Mouse (Mus musculus): ENCODE data around the gene Il11ra1.

Gene Il11ra1

DNA sequence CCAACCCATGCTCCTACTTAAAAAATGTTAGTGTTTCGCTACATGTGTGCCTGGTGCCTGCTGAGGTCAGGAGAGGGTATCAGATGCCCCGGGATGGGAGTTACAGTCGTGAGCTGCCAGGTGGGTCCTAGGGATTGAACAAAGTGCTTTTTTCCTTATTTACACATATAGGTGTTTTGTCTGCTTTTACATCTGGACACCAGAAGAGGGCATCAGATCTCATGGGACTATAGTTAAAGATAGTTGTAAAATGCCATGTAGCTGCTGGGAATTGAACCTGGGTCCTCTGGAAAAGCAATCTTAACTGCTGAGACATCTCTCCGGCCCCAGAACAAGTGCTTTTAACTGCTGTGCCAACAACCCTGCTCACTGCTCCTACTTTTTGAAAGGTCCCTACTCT lies 10.4 kb downstream of the Il11ra1 start:
- DNase-seq (ENCODE audit: low spot score): no peak

DNA sequence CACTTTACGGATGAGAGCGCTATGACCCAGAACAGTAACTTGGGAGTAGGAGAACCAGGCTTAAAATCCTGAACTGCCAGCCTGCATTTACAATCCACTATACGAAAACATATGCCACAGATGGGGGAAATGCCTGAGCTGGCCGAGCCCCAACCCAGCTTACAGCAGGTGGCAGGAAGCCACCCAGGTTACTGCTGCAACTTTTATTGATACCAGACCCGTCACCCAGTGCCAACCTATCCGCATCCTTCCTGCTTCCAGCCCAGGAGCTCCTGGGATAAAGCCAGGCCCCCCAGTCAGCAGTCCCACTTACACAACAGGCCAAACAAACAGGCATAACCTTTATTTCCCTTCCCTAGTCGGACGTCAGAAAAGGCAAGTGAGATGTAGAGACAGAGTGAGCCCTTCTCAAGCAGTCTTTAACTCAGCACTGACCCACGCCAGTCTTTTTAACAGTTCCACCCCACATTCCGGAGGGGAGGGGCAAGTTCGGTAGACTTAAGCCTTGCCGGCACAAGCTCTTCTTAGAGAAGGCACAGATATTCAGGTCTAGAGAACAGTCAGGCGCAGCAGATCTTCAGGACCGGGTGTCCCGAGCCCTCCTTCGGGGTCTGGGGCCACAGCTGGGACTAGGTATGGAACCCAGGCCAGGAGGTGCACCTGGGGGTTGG lies 12.1 kb downstream of the Il11ra1 start:
- no peak for DNase-seq (ENCODE audit: low spot score)

DNA sequence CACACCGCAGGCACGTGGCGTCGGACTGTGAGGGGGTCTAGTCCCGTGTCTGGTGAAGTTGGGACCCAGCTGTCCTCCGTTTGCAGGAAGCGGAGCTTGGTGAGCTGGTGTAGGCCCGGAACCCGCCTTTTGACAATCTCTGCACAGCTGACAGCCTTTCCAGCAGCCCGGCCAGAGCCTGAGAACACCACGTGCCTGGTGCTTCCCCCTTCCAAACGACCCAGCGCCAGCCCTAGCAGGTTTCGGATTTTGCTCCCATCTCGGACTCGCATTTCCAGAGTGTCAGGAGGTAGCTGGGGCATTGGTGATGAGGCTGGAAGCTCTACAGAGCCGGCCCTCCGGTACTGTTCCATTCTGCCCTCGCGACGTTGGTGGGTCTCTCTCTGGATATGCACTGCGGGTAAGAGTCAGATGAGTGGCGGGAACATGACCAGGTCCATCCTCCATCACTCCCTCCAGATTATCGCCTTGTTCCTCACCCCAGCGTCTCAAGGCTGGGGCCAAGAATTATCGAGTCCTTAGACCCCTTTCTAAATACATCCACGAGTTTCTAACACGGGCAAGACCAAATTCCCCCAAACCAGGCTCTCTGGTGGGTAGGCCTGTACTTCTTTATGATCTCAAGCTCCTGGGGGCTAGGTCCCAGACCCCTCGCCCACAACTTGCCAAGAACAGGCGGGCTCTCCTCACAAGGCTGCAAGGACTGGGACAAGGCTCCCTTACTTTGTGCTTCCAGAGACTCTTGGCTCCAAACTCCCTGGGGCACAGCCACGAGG lies 12.8 kb downstream of the Il11ra1 start:
- DNase-seq (ENCODE audit: low spot score): no peak

DNA sequence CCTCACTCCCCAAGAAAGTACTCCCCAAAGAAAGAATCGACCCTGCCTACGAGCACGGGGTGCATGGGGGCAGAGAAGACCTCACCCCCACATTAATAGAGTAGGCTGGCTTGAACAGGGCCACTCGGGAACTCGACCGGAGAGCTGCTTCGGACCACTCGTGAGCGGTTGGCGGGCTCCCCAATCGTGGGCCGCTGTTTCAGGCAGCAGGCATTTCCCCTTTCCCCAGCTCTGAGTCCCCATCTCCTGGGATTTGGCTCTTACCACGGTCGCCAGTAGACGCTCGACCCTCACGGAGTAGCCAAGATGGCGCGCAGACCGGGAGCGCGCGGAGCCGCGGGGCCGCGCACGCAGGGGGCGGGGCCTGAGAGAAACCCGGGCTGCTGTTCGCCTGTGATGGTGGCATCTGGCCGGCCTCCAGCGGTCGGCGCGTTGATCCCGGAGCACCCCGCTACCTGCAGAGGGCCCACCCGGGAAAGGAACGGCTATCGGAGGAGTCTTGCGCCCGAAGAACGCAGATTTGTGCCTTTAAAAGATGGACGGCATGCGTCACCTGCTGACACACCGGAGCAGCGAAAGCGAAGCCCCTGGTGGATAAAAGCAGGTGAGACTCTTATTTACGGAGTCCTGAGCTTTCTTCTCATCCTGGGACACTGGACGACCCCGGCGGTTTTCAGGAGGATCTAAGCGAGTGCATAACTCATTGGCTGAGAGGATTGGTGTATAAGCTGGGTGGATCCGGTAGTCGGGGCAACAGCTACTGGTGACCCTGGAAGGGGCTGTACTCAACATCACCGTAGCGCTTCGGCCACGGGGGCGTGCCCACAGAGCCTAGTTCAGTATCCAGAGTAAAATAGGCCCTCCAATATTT lies 13.6 kb downstream of the Il11ra1 start, which contains the start of gene Rpp25l:
Rpp25l (minus strand) TSS at position 338 of the 871 bp plus-strand sequence.
- DNase-seq (ENCODE audit: low spot score): peak; percentile 81

DNA sequence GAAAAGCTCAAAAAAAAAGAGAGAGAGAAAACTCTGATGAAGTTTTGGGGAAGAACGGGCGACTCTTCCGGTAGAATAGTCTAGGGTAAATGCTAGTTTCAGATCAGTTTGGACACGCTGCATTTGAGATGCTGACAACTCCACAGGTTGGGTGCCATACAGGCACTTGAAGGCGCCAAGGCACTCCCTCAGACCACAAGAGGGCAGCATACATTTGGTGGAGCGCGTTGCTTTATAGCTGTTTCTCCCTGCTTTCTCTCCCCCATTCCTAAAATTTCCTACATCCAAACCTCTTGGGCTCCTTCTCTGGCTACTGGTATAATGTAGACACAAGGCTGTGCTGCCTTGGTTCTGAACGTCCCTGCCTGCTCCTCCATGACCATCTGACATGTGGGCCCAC lies 14.5 kb downstream of the Il11ra1 start:
- peak; percentile 73 for DNase-seq (ENCODE audit: low spot score)

DNA sequence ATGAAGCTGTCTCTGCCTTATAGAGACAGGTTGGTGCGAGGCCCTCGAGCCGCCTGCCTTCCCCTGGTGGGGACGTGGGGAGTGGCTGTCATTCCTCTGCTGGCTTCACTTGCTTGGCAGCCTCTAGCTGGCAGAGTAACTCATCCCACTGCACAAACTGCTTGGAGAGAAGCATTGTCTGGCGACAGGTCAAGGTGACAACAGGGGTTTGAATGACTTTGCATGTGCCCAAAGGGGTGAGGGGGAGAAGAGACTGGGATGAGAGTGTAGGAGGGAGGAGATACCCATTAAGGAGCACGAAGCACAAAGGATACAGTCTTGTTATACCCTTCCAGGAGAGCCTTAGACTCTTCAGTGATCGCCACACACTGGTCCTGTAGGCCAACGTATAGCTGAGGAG lies 15.3 kb downstream of the Il11ra1 start:
- no peak for DNase-seq (ENCODE audit: low spot score)

DNA sequence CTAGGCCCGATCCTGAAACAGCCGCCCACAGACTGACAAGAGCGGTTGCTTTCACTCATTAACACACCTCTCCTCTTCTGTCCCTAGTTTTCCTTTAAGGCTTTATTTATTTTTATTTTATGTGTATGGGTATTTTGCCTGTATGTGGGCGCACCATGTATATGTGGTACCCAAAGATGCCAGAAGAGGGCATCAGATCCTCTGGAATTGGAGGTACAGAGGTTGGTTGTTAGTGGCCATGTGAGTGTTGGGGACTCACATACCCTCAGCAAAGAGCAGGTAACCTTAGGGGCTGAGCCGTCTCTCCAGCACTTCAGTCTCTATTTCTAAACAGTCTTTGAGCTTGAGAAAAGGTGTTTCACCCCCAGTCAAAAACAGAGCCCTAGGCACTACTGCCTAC lies 15.8 kb downstream of the Il11ra1 start:
- DNase-seq (ENCODE audit: low spot score): no peak

DNA sequence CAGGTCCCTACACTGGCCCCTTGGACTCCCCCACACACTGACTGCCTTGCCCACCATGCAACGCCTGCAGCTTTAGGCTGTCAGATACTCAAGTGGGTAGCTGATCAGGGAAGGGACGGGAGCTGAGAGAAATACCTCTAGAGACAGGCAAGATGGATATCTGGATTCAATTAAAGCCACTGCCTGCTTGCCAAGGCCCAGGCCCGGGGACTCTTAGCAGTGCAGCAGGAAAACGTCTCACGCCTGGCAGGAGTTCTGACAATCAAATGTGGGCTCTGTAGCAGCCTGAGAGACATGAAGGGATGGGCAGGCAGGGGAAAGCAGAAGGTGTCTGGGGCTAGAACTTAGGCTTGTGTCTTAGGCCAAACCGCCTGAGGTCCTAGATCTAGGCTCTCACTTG lies 17.0 kb downstream of the Il11ra1 start:
- no peak for DNase-seq (ENCODE audit: low spot score)

DNA sequence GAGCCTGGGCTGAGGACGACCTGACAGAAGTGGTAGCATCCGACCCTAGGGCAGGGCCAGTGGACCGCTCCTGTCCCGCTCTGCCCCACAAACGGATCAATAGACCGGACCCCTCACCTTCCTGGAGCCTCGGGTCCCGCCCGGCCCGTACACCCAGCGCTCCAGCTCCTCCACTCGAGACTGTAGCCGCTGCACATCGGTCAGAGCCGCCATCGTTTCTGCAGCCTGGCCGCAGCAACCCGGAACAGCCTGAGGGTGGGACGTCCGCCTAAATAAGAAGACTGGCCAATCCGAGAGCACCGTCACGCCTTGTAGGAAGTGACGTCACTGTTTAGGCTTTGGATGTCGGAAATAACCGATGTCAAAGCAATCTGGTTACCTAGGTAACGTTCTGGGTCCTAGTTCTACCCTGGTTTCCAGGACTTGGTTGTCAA lies 23.1 kb downstream of the Il11ra1 start, which contains the start of gene Dctn3:
Dctn3 (minus strand) TSS at position 253 of the 434 bp plus-strand sequence.
- peak; percentile 95 for DNase-seq (ENCODE audit: low spot score)

DNA sequence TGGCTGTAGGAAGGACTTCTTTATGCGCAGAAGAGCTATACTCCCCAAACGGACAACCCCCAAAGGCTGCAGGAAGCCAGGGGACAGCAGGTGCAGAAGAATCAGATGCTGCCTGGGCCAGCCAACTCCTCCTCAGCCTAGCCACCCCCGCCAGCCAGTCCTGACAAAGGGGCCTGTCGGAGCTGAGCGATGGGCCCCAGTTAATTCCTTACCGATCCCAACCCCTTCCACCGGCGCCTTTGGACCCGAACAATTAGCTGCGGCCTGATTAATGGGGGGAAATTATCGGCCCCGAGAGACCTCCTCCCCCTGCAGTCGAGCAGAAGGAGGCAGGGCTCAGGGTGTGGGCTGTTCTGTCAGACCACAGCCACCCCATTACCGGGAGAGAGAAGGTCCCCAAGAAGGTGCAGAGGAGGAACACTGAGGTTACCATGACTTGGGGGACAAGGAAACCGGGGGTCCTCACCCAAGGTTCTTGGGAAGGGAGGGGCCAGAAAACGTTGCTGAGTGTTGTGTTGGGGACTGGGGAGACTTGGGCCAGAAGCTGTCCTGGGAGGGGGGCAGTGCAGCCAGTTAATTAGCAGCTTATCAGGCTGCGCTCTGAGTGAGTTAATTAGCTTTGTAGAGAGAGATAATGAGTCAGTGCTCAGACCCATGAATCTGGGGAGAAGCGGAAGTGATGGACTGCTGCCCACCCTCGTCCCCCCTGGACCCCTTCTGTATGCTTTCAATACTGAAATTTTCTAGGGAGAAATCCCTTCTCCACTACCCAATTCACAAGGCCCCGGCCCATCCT lies 27.2 kb downstream of the Il11ra1 start:
- DNase-seq (ENCODE audit: low spot score): no peak

DNA sequence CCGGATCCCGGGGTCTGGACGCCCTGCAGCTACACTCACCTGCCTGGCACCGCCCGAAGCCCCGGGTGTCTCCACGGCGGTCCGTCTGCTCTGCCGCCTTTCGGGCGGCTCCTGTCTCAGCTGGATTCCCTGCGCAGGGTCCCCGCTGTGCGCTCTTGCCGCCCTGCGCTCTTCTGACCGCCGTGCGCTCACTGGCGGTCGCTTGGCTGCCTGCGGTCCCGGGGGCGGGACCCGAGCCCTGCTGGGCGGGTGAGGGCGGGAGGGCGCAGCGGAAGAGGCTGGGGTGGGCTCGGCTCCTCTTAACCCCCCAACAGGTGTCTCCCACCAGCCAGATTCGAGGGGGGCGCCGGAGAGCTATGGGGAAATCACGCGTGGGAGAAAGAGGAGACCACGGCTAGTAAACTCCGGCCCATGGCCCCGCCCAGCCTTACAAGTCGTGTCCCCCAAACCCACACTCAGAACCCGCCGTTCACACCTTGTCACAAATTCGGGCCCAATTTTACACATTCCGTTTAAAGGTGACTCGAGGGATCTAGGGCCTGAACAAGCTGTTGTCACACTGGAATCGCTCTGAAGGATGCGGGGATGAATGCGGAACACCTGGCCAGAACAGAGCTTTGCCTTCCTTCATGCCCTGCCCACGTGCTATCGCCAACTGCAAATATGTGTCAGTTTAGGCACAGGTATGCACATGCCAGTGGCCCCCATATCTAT lies 31.4 kb downstream of the Il11ra1 start, which contains the start of gene Arid3c:
Arid3c (minus strand) TSS at position 91 of the 714 bp plus-strand sequence.
- no peak for DNase-seq (ENCODE audit: low spot score)

DNA sequence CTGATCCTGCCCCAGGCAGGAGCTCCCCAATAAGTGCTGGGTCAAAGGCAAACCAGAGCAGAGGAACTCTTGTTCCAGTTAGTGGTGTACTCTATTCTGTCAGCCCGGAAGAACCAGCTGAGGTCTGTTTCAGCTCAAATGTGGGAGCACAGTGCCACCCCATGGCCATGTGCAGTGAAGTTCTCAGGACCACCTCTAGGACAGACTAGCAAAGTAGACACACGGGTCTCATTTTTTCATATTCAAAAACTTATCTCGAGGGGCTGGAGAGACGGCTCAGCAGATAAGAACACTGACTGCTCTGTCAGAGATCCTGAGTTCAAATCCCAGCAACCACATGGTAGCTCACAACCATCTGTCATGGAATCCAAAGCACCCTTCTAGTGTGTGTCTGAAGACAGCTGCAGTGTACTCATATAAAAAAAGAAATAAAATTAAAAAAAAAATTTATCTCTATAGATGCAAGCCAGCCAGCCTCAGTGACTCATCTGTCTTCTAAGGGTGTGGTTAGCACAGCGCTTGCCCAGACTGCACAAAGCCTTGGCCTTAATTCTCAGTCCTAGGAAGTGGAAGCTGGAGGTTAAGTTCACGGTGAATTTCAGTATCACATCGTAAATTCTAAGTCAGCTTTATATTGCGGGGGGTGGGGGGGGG lies 37.9 kb downstream of the Il11ra1 start:
- DNase-seq (ENCODE audit: low spot score): peak; percentile 78

DNA sequence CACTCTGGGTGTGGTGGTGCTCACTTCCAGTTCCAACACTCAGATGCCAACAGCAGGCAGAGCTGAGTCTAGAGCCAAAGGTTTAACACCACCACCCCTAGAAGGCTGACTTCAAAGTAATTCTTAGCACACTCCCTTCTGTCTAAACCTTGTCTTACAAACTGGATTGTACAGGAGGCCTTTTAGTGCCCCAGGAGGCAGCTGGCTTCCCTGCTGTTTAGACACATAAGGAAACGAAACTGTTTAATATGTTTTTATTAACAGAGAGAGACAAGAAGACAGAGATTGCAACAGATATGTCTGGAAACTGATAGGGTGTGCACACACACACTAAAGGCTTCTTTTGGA lies 38.4 kb downstream of the Il11ra1 start:
- no peak for DNase-seq (ENCODE audit: low spot score)

DNA sequence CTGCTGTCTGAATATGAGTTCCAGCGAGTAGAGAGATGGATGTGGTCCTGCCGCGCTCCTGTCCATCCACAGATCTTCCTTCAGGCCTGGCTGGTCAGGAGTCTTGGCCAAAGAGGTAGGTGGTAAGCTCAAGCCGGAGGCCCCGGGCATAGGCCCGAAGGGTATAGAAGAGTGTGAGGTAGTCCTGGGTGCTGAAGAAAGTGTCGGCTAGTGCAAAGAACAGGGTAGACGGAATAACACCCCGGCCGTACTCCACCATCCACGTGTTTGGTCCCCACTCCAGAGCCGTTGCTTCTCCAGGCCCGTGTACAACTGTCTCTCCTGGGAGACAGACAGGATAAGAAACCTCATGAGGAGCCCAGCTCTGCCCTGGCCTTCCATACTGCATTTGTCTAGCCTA lies 39.5 kb downstream of the Il11ra1 start:
- DNase-seq (ENCODE audit: low spot score): no peak

DNA sequence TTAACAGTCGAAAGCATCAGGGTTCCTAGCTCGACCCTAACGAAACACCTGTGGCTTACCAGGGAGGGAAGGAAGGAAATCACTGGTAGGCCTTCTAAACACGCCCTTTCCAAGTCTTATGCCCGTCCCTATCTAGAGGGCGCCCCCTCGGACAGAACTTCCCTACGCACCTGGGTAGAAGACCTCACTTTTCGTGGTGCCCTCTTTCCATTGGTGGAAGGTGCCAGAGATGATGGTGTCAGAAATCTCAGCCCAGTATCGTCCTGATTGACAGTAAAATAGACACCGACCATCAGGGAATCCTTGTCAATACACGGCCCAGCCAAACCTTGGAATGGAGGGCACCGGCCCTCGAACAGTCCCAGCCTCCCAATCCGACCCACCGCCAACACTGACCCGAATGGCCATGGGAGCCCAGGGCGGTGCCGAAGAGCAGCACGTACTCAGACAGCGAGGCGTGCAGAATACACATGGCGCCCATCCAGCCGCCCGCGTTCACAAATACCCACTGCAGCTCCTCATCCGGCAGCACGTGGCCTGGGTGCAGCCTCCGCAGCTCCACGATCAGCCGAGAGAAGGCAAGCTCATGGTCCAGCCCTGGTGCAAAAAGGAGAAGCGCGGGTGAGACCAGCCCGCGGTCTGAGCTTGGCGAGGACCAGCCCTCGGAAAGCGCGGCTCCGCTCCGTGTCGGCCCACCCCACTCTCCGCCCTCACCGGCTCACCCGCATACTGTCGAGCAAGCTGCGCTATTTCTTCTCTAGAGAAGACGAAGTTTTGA lies 40.8 kb downstream of the Il11ra1 start:
- DNase-seq (ENCODE audit: low spot score): peak; percentile 50

DNA sequence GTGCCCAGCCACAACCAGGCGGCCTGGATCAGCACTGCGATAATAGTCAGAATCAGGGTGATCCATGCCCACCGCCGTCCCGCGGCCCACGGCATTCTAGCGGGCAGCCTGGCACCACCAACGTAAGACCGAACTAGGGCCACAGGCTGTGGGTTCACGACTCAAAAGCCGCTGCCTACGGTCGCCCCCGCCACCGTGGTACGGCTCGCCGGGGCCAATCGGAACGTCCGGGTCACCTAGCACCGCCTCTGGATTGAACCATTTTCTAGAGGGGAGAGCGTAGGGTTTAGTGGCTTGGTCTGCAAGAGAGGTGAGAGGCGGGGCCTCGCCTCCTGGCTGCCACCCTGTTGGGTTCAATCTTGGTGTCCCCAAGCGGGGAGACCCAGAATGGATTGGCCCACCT lies 41.4 kb downstream of the Il11ra1 start:
- peak; percentile 96 for DNase-seq (ENCODE audit: low spot score)

DNA sequence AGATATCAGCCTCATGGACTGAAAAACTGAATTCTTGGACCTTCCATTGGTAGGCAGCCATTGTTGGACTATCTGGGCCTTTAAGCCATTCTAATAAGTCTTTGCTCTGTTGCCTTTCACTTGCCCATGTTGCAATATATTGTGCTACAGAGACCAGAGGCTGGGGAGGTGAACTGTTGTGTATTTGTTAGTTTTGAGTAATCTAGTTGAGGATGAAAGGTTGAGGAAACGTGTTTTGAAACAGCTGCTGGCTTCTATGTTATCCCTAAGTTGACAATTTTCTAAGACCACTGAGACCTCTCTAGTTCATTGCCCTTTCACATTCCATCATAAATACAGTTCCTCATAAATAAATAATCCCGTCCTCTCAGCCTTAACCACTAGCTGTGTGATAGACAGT lies 44.3 kb downstream of the Il11ra1 start:
- DNase-seq (ENCODE audit: low spot score): no peak

DNA sequence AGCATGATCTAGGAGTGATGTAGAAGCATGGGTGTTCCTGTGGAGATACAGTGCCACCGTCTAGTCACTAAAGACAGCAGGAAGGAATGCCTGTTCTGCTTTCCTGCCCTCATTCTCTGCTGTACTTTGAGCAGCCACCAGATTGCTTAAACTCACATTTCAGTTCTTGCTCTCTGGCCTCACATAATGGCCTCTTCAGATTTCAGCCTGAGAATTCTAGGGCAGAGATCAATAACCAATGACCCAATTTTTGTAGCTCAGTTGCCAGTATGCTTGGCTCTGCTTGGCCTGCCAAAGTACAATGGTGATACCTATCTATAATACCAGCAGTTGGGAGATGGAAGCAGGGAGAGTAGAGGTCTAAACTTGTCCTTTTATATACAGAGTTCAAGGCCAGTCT lies 45.2 kb downstream of the Il11ra1 start:
- DNase-seq (ENCODE audit: low spot score): no peak

DNA sequence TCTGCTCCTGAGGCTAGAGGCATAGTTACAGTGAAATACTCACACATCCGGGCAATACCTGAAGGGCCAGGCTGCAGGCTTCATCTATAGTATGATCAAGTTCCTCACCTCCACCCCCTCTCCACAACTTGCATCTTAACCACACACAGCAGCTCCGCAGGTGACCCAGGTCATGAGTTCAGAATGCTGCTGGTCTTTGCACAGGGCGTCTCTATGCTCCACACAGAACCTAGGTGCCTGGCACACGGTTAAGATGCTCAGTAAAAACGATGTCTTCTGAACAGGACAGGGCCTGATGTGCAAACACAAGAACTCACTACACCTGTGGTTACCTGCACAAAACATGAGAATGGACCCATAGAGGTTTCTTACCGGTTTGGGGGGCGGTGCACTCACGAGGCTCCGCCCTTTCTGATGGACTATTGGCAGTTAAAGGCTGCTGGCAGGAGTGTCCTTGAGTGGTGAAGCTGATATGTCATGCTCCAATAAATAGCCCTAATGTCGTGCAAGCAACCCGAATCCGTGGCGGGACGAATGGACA lies 55.1 kb downstream of the Il11ra1 start, which contains the start of gene Galt:
Galt (plus strand) TSS at position 432 of the 541 bp plus-strand sequence.
- no peak for DNase-seq (ENCODE audit: low spot score)

All from lung, postnatal 25 days (tissue).